Comparison of ENCODE assay signal across 8 mouse cellular contexts in genomic region chr9:108570207-108570896, GRCm38 (mm10). TPM values are rescaled to one million over a fixed set of nuclear protein-coding genes. Genes with fewer than 3 reads are reported as not detected.
A peak's percentile ranks its signal among the peaks of the same experiment; 100 is the strongest.
DNase-seq lines count a peak whose midpoint lies in the region; ATAC-seq lines count a peak whose summit lies in the region.

No protein-coding gene starts in this region.

- peak overlapping the region; percentile 97 for H3K4me2 ChIP-seq in hindbrain, embryonic 16.5 days (ENCODE audit: low read length)

- H3K36me3 ChIP-seq in hindbrain, embryonic 16.5 days (ENCODE audit: control insufficient read depth, insufficient read depth, low read length) = peaks cover 32% of the 10 kb centered on the region
- peaks cover 63% of the 10 kb centered on the region for H3K36me3 ChIP-seq in limb, embryonic 10.5 days
- peaks cover 56% of the 10 kb centered on the region for H3K36me3 ChIP-seq in midbrain, embryonic 10.5 days

- no peak; the same call in 1 of the 2 replicates for ATAC-seq in hindbrain, embryonic 16.5 days

- DNase-seq in cerebellum, adult 11 months = peak; percentile 57
- DNase-seq in cerebellum, adult 8-10 months = no peak
- peak; percentile 74 for DNase-seq in cerebellum, adult 9-11 months
- peak; percentile 77 for DNase-seq in forelimb bud, embryonic 11.5 days (ENCODE audit: low read depth, low spot score)
- peak; percentile 81 for DNase-seq in limb, embryonic 10.5 days (ENCODE audit: low spot score)
- peak; percentile 79 for DNase-seq in midbrain, embryonic 10.5 days (ENCODE audit: low spot score)
- peak; percentile 78 to 88 for DNase-seq in spleen, adult 18-20 months

- peak overlapping the region; percentile 77 for H3K27ac ChIP-seq in hindbrain, embryonic 16.5 days (ENCODE audit: low read depth, low read length)
- H3K27ac ChIP-seq in limb, embryonic 10.5 days = peak overlapping the region; percentile 85
- peak overlapping the region; percentile 83 for H3K27ac ChIP-seq in midbrain, embryonic 10.5 days (replicated peaks)

- peak overlapping the region; percentile 73 for H3K4me3 ChIP-seq in hindbrain, embryonic 16.5 days (ENCODE audit: low read length)
- peak overlapping the region; percentile 82 for H3K4me3 ChIP-seq in limb, embryonic 10.5 days
- H3K4me3 ChIP-seq in midbrain, embryonic 10.5 days = peak overlapping the region; percentile 78

- peak overlapping the region; percentile 77 for H3K9ac ChIP-seq in hindbrain, embryonic 16.5 days (ENCODE audit: low read depth, low read length)

- peaks cover 48% of the 10 kb centered on the region for H3K4me1 ChIP-seq in hindbrain, embryonic 16.5 days (ENCODE audit: control insufficient read depth, insufficient read depth, low read depth, low read length)
- peaks cover 69% of the 10 kb centered on the region for H3K4me1 ChIP-seq in limb, embryonic 10.5 days
- peaks cover 87% of the 10 kb centered on the region for H3K4me1 ChIP-seq in midbrain, embryonic 10.5 days

- 2% methylated on average over 40 of the region's 40 CpGs for whole genome bisulfite sequencing in hindbrain, embryonic 16.5 days
- WGBS in limb, embryonic 10.5 days = 2% methylated on average over 40 of the region's 40 CpGs
- 3% methylated on average over 40 of the region's 40 CpGs for WGBS in midbrain, embryonic 10.5 days

- H3K9me3 ChIP-seq in hindbrain, embryonic 16.5 days (ENCODE audit: control insufficient read depth, low read length) = no peaks in the 10 kb centered on the region
- H3K9me3 ChIP-seq in limb, embryonic 10.5 days (replicated peaks) = no peaks in the 10 kb centered on the region
- no peaks in the 10 kb centered on the region for H3K9me3 ChIP-seq in midbrain, embryonic 10.5 days (replicated peaks)

- no peaks in the 10 kb centered on the region for H3K27me3 ChIP-seq in hindbrain, embryonic 16.5 days (replicated peaks; ENCODE audit: control insufficient read depth, insufficient read depth, low read length)
- no peaks in the 10 kb centered on the region for H3K27me3 ChIP-seq in limb, embryonic 10.5 days (ENCODE audit: low read depth, poor library complexity, severe bottlenecking)
- no peaks in the 10 kb centered on the region for H3K27me3 ChIP-seq in midbrain, embryonic 10.5 days (ENCODE audit: low read depth, poor library complexity, severe bottlenecking)

RNA-seq across cellular contexts. Expression of gene Dalrd3, which starts 0.7 kb away (rescaled TPM):
- 328 and 331 TPM in 2 replicates for polyA plus RNA-seq in hindbrain, embryonic 16.5 days (2015; fragmentation: Nextera tagmentation; extraction: Ambion mirVana)
- polyA plus RNA-seq in limb, embryonic 10.5 days (2016; fragmentation: Nextera tagmentation; extraction: Ambion mirVana) = 175 and 214 TPM in 2 replicates
- polyA plus RNA-seq in midbrain, embryonic 10.5 days (2016; fragmentation: Nextera tagmentation; extraction: Ambion mirVana) = 196 and 221 TPM in 2 replicates

RNA-seq across cellular contexts. Expression of gene Ndufaf3, which starts 3.1 kb away (rescaled TPM):
- 71.8 and 78.2 TPM in 2 replicates for polyA plus RNA-seq in hindbrain, embryonic 16.5 days (2015; fragmentation: Nextera tagmentation; extraction: Ambion mirVana)
- 46.2 and 49.3 TPM in 2 replicates for polyA plus RNA-seq in limb, embryonic 10.5 days (2016; fragmentation: Nextera tagmentation; extraction: Ambion mirVana)
- 47.0 and 50.0 TPM in 2 replicates for polyA plus RNA-seq in midbrain, embryonic 10.5 days (2016; fragmentation: Nextera tagmentation; extraction: Ambion mirVana)

RNA-seq across cellular contexts. Expression of gene Wdr6, which starts 8.2 kb away (rescaled TPM):
- 326 and 352 TPM in 2 replicates for polyA plus RNA-seq in hindbrain, embryonic 16.5 days (2015; fragmentation: Nextera tagmentation; extraction: Ambion mirVana)
- 165 and 236 TPM in 2 replicates for polyA plus RNA-seq in limb, embryonic 10.5 days (2016; fragmentation: Nextera tagmentation; extraction: Ambion mirVana)
- polyA plus RNA-seq in midbrain, embryonic 10.5 days (2016; fragmentation: Nextera tagmentation; extraction: Ambion mirVana) = 195 and 250 TPM in 2 replicates

RNA-seq across cellular contexts. Expression of gene Impdh2, which starts 10.3 kb away (rescaled TPM):
- polyA plus RNA-seq in hindbrain, embryonic 16.5 days (2015; fragmentation: Nextera tagmentation; extraction: Ambion mirVana) = 101 and 110 TPM in 2 replicates
- polyA plus RNA-seq in limb, embryonic 10.5 days (2016; fragmentation: Nextera tagmentation; extraction: Ambion mirVana) = 255 and 288 TPM in 2 replicates
- polyA plus RNA-seq in midbrain, embryonic 10.5 days (2016; fragmentation: Nextera tagmentation; extraction: Ambion mirVana) = 202 and 239 TPM in 2 replicates

RNA-seq across cellular contexts. Expression of gene P4htm, which starts 27.1 kb away (rescaled TPM):
- 40.1 and 40.2 TPM in 2 replicates for polyA plus RNA-seq in hindbrain, embryonic 16.5 days (2015; fragmentation: Nextera tagmentation; extraction: Ambion mirVana)
- 3.7 and 6.5 TPM in 2 replicates for polyA plus RNA-seq in limb, embryonic 10.5 days (2016; fragmentation: Nextera tagmentation; extraction: Ambion mirVana)
- 13.8 and 14.7 TPM in 2 replicates for polyA plus RNA-seq in midbrain, embryonic 10.5 days (2016; fragmentation: Nextera tagmentation; extraction: Ambion mirVana)
